In genomic region chr3:79275856-79276645, GRCm38 (mm10) we compare ENCODE assay signal across 21 mouse cellular contexts. TPM values are rescaled to one million over a fixed set of nuclear protein-coding genes. Genes with fewer than 3 reads are reported as not detected.
DNase-seq lines count a peak whose midpoint lies in the region; ATAC-seq lines count a peak whose summit lies in the region.
"Had no signal": no experiment of that assay in that cellular context is flagged by ENCODE, and none has a peak within 500 bp of the region (broad histone marks: within the 10 kb centered on the region; RNA-seq: fewer than 3 reads in every experiment).

No protein-coding gene starts in this region.

- no peak overlapping the region for H3K9ac ChIP-seq in hindbrain, embryonic 11.5 days (ENCODE audit: low read depth, low read length)
- no peak overlapping the region for H3K9ac ChIP-seq in neural tube, embryonic 12.5 days
- H3K9ac ChIP-seq in midbrain, embryonic 14.5 days (replicated peaks; ENCODE audit: low read length) = no peak overlapping the region
- H3K9ac ChIP-seq in kidney, embryonic 15.5 days = no peak overlapping the region
- H3K9ac ChIP-seq: heart, embryonic 12.5 days; limb, embryonic 13.5 days; liver, embryonic 12.5 days had no signal

- ATAC-seq in hindbrain, embryonic 11.5 days (ENCODE audit: low FRiP score) = 0 out of 2 replicates have a peak, but pooled peaks have one; percentile 28
- 0 out of 2 replicates have a peak, but pooled peaks have one; percentile 27 for ATAC-seq in neural tube, embryonic 12.5 days (ENCODE audit: low FRiP score, low read depth)
- ATAC-seq in midbrain, embryonic 14.5 days (ENCODE audit: low FRiP score, low TSS enrichment) = no peak
- no peak for ATAC-seq in kidney, embryonic 15.5 days (replicated peaks; ENCODE audit: low FRiP score)
- no peak for ATAC-seq in CD4-positive, CD25-positive, alpha-beta regulatory T cell, adult 4 months
- ATAC-seq: intestine, postnatal 0 days; liver, embryonic 12.5 days had no signal

- DNase-seq in hindbrain, embryonic 11.5 days (ENCODE audit: low spot score) = no peak
- no peak for DNase-seq in hindbrain, embryonic 10.5 days (ENCODE audit: low spot score)
- DNase-seq in neural tube, embryonic 10.5 days (ENCODE audit: extremely low spot score, low spot score) = no peak
- peak; percentile 59 for DNase-seq in midbrain, embryonic 14.5 days
- DNase-seq: adrenal gland, postnatal 10 days; cerebellum, adult 8-10 months; gastrocnemius, postnatal 25 days; heart, adult 18-20 months; heart, postnatal 10 days; kidney, postnatal 36 days; lung, adult 18-20 months; lung, postnatal 10 days; retina, postnatal 1 day; thymus, postnatal 14 days had no signal

- H3K36me3 ChIP-seq in hindbrain, embryonic 11.5 days (ENCODE audit: control insufficient read depth, insufficient read depth, low read length) = no peaks in the 10 kb centered on the region
- no peaks in the 10 kb centered on the region for H3K36me3 ChIP-seq in hindbrain, embryonic 10.5 days
- no peaks in the 10 kb centered on the region for H3K36me3 ChIP-seq in neural tube, embryonic 12.5 days
- no peaks in the 10 kb centered on the region for H3K36me3 ChIP-seq in midbrain, embryonic 14.5 days (ENCODE audit: control insufficient read depth, insufficient read depth, low read length)
- H3K36me3 ChIP-seq in kidney, embryonic 15.5 days = no peaks in the 10 kb centered on the region
- H3K36me3 ChIP-seq: heart, embryonic 12.5 days; limb, embryonic 13.5 days; liver, embryonic 12.5 days had no signal

- no peaks in the 10 kb centered on the region for H3K4me1 ChIP-seq in hindbrain, embryonic 11.5 days (replicated peaks; ENCODE audit: control insufficient read depth, insufficient read depth, low read length)
- peaks cover 30% of the 10 kb centered on the region for H3K4me1 ChIP-seq in hindbrain, embryonic 10.5 days (replicated peaks)
- peaks cover 21% of the 10 kb centered on the region for H3K4me1 ChIP-seq in neural tube, embryonic 12.5 days
- peaks cover 14% of the 10 kb centered on the region for H3K4me1 ChIP-seq in midbrain, embryonic 14.5 days (ENCODE audit: control insufficient read depth, insufficient read depth, low read length)
- peaks cover 19% of the 10 kb centered on the region for H3K4me1 ChIP-seq in kidney, embryonic 15.5 days

- no peaks in the 10 kb centered on the region for H3K9me3 ChIP-seq in hindbrain, embryonic 11.5 days (ENCODE audit: control insufficient read depth, low read length)
- H3K9me3 ChIP-seq in hindbrain, embryonic 10.5 days = no peaks in the 10 kb centered on the region
- H3K9me3 ChIP-seq in neural tube, embryonic 12.5 days = no peaks in the 10 kb centered on the region
- no peaks in the 10 kb centered on the region for H3K9me3 ChIP-seq in midbrain, embryonic 14.5 days (ENCODE audit: control insufficient read depth, low read length)
- H3K9me3 ChIP-seq in kidney, embryonic 15.5 days (replicated peaks) = no peaks in the 10 kb centered on the region
- H3K9me3 ChIP-seq: heart, embryonic 12.5 days; limb, embryonic 13.5 days; liver, embryonic 12.5 days had no signal

- H3K27me3 ChIP-seq in hindbrain, embryonic 11.5 days (ENCODE audit: control insufficient read depth, insufficient read depth, low read length) = no peaks in the 10 kb centered on the region
- no peaks in the 10 kb centered on the region for H3K27me3 ChIP-seq in hindbrain, embryonic 10.5 days (ENCODE audit: insufficient read depth, poor library complexity, severe bottlenecking)
- no peaks in the 10 kb centered on the region for H3K27me3 ChIP-seq in neural tube, embryonic 12.5 days (replicated peaks)
- H3K27me3 ChIP-seq in midbrain, embryonic 14.5 days (ENCODE audit: control insufficient read depth, insufficient read depth, low read length) = no peaks in the 10 kb centered on the region
- no peaks in the 10 kb centered on the region for H3K27me3 ChIP-seq in kidney, embryonic 15.5 days
- H3K27me3 ChIP-seq: heart, embryonic 12.5 days; limb, embryonic 13.5 days; liver, embryonic 12.5 days had no signal

- no peak overlapping the region for H3K4me3 ChIP-seq in hindbrain, embryonic 11.5 days (ENCODE audit: low read depth, low read length)
- H3K4me3 ChIP-seq in hindbrain, embryonic 10.5 days = no peak overlapping the region
- H3K4me3 ChIP-seq in neural tube, embryonic 12.5 days = no peak overlapping the region
- no peak overlapping the region for H3K4me3 ChIP-seq in midbrain, embryonic 14.5 days (replicated peaks; ENCODE audit: low read depth, low read length)
- no peak overlapping the region for H3K4me3 ChIP-seq in kidney, embryonic 15.5 days (replicated peaks)
- H3K4me3 ChIP-seq: heart, embryonic 12.5 days; limb, embryonic 13.5 days; liver, embryonic 12.5 days had no signal

- WGBS in hindbrain, embryonic 11.5 days = 73% methylated on average over 11 of the region's 11 CpGs
- 86% methylated on average over 11 of the region's 11 CpGs for WGBS in hindbrain, embryonic 10.5 days
- 61% methylated on average over 11 of the region's 11 CpGs for WGBS in neural tube, embryonic 12.5 days
- WGBS in midbrain, embryonic 14.5 days = 31% methylated on average over 11 of the region's 11 CpGs
- 82% methylated on average over 11 of the region's 11 CpGs for WGBS in kidney, embryonic 15.5 days

- H3K4me2 ChIP-seq in hindbrain, embryonic 11.5 days (replicated peaks; ENCODE audit: low read depth, low read length) = no peak overlapping the region
- no peak overlapping the region for H3K4me2 ChIP-seq in neural tube, embryonic 12.5 days (replicated peaks)
- H3K4me2 ChIP-seq in midbrain, embryonic 14.5 days (ENCODE audit: low read length) = no peak overlapping the region
- H3K4me2 ChIP-seq in kidney, embryonic 15.5 days = no peak overlapping the region
- H3K4me2 ChIP-seq: heart, embryonic 12.5 days; limb, embryonic 13.5 days; liver, embryonic 12.5 days had no signal

- no peak overlapping the region for H3K27ac ChIP-seq in hindbrain, embryonic 11.5 days (ENCODE audit: low read depth, low read length)
- no peak overlapping the region for H3K27ac ChIP-seq in hindbrain, embryonic 10.5 days
- H3K27ac ChIP-seq in neural tube, embryonic 12.5 days = no peak overlapping the region
- H3K27ac ChIP-seq in midbrain, embryonic 14.5 days (replicated peaks; ENCODE audit: low read depth, low read length) = 0 out of 2 replicates have a peak overlapping the region, but pooled peaks have one; percentile 46
- no peak overlapping the region for H3K27ac ChIP-seq in kidney, embryonic 15.5 days
- H3K27ac ChIP-seq: limb, embryonic 13.5 days; liver, embryonic 12.5 days had no signal

RNA-seq across cellular contexts. Expression of gene Rapgef2, which starts 10.3 kb away (rescaled TPM):
- polyA plus RNA-seq in hindbrain, embryonic 11.5 days (2014; fragmentation: Nextera tagmentation; extraction: Ambion mirVana) = 6.7 and 8.1 TPM in 2 replicates
- polyA plus RNA-seq in hindbrain, embryonic 10.5 days (2016; fragmentation: Nextera tagmentation; extraction: Ambion mirVana) = 4.8 and 5.2 TPM in 2 replicates
- 8.6 and 8.9 TPM in 2 replicates for polyA plus RNA-seq in neural tube, embryonic 12.5 days (2016; fragmentation: Nextera tagmentation; extraction: Ambion mirVana)
- 14.8 and 15.2 TPM in 2 replicates for polyA plus RNA-seq in midbrain, embryonic 14.5 days (2014; fragmentation: Nextera tagmentation; extraction: Ambion mirVana)
- 5.4 TPM in 2 replicates for polyA plus RNA-seq in kidney, embryonic 15.5 days (2015; fragmentation: Nextera tagmentation; extraction: Ambion mirVana)
- 1 to 10 TPM; 3.1 to 5.6 TPM for polyA plus RNA-seq in CD4-positive, CD25-positive, alpha-beta regulatory T cell, adult 4 months (2017; shearing (Covaris generic))

Comparison
In these comparisons a context has a peak if more than half of its experiments do, and no peak if none do; other contexts are left out.
1. ATAC-seq: peak in hindbrain, embryonic 11.5 days (single experiment) and neural tube, embryonic 12.5 days (single experiment); none in midbrain, embryonic 14.5 days (single experiment), kidney, embryonic 15.5 days (single experiment) and CD4-positive, CD25-positive, alpha-beta regulatory T cell, adult 4 months (single experiment).